Mouse (Mus musculus) urinary bladder, adult 2 months (tissue): Measurements from ENCODE around the gene Pithd1. TPM values are rescaled to one million over a fixed set of nuclear protein-coding genes. Genes with fewer than 3 reads are reported as not detected.
"Not testable (repeated sequence)": the region's sequence is repeated elsewhere in the genome, so short reads cannot be mapped to it uniquely, and the experiment has no call there.

Experiments
- DNase-seq: peaks from one replicate; pipeline ENCODE4 v3.0.0; 2022; ENCODE audit warnings: low spot score
- polyA plus RNA-seq: library from polyadenylated mRNA; depleted of rRNA; stranded (reverse); fragments of >200 nt; gene quantifications from 2 replicates; pipeline ENCODE4 v1.2.3, GENCODE M21; 2012

The Pithd1 gene
- polyA plus RNA-seq, 1 experiment, result 46.9 TPM

DNA sequence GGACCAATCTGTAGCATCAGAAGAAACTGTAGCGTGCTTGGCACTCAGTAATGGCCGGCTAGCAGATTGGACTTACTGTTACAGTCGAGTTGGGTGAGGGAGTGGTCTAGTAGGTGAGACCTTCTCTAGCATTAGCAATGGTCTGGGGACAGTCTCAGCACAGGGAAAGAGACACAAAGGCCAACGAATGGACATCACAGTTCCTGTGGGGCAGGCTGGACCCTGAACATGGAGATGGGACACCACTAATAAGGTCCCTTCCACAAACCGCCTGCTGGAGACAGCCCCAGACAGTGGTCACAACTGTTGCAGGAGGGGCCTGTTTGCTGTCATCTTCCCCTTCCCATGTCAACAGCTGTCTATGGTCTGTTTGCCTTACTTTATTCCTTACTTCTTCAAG lies 25.4 kb downstream of the Pithd1 start:
- DNase-seq, result no peak

GRCm38 (mm10) chr4:135960717-135961116 lies 26.3 kb downstream of the Pithd1 start:
- no peak for DNase-seq

DNA sequence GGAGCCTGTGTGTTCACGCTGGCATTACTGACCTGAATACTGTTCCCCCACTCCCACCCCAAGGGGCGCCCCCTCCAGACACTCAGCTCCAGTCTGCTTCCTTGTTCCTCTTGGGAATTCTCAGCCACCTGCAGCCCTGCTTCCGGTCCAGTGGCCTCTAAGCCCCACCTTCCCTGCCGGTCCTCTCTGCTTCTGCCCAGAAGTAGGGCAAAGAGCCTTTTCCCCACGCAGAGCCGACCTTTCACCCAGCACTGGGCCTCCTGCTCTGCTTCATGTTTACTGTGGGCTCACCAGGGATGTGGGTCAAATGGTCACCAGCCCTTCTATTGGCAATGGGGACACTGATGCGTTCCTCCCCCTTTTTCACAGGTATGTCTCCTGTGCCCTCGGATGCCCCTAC lies 28.7 kb downstream of the Pithd1 start:
- DNase-seq, result no peak

DNA sequence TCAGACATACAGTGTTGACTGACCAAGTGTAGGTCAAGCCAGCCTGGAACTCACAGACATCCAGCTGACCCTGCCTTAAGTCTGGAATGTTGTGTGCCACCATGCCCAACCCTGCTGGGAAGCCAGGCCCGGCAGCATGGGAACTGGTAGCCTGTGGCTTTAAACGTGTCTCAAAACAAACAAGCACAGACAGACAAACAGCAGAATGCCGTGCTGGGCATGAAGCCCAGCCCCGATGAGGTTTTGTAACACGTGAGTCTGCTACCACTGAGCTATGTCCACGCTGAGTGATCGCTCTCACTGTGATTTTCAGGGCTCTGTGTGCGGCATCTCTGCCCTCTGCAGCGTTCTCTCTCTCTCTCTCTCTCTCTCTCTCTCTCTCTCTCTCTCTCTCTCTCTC lies 31.2 kb downstream of the Pithd1 start:
- DNase-seq, result peak; percentile 23

- DNase-seq, result no peak
Observed at GRCm38 (mm10) chr4:135954241-135954640, 32.8 kb downstream of the Pithd1 start.

GRCm38 (mm10) chr4:135953179-135953578 lies 33.9 kb downstream of the Pithd1 start:
- DNase-seq, result no peak

GRCm38 (mm10) chr4:135951505-135951904 lies 35.6 kb downstream of the Pithd1 start:
- DNase-seq, result no peak

- DNase-seq, result no peak
Observed at GRCm38 (mm10) chr4:135950365-135950764, 36.7 kb downstream of the Pithd1 start.

- DNase-seq, result no peak
Observed at GRCm38 (mm10) chr4:135949911-135950310, 37.2 kb downstream of the Pithd1 start.

DNA sequence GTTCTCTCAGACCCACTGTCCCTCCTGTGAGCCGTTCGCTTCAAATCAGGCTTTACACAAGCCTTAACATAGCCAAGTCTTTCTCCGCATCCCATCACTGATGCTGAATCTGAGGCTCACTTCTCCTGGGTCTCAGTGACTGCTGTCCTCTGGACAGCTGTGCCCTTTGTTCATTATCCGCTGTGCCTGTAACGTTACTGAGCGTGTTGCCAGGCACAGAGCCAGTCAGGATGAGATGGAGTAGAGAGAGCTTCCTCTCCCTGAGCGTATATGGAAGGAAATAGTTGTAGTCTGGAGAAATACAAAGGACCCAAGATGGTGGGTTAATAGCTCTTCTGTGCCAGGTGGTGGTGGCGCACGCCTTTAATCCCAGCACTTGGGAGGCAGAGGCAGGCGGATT lies 37.6 kb downstream of the Pithd1 start:
- DNase-seq, result no peak

DNA sequence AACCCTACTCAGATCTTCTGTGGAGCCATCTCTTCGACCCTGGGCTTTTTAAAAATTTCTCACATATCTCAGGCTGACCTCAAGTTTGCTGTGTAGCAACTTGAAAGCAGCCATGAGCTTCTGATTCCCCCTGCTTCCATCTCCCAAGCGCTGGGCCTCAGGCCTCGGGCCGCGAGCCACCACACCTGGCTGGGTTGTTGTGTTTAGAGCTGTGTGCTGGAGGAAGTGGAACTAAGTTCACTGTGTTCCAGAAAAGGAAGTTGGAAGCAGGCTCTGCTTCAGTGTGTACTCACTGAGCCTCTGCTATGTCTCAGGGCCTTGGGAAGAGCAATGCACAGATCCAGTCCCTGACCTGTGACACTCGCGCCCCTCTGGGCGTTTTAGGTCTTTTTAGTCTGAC lies 38.9 kb downstream of the Pithd1 start:
- DNase-seq, result no peak

DNA sequence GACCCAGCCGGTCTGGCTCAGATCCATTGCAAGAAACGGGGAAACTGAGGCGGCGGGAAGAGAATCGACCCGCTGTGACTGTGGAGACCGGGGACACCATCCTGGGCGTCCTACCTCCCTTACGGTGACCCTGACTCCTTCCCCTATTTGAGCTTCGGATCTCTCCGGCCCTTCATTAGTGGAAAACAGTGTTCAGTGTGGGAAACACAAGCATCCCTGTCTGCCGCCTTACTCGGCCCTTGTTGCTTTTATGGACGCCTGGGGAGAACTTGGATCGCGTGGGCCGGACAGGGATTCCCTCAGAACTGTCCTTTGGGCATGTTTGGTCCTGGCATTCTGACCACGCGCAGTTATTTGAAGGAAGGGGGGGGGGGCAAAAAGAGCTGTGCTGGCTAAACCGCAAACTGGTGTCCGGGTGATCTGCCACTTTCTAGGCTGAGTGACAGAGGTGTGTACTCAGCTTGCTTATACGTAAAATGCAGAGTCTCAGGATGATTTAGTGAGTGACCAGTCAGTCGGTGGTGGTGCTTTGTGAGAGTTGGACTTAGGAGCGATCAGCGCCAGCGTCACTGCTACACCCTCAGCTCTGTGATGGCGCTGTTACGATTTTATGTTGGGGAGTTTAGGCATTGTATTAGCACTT lies 40.3 kb downstream of the Pithd1 start:
- no peak for DNase-seq

GRCm38 (mm10) chr4:135946278-135946658 lies 40.8 kb downstream of the Pithd1 start, which contains the start of gene Hmgcl:
Gene Hmgcl (plus strand): TSS chr4:135946448.
- DNase-seq, result peak; percentile 86

DNA sequence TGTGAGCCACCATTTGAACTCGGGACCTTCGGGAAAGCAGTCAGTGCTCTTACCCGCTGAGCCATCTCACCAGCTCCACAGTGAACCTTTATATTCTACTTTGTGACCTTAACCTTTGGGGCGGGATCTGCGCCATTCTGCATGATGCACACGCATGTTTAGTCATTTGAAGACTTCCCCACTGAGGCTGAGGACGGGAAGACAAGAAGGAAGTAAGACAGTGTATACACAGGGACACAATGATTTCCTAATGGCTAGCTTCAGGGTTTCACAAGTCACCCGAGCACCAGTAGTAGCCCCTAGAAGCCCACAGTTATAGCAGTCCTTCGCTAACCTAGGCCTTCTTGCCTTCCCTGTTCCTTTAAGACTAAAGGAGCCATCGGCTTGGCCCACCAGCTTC lies 41.4 kb downstream of the Pithd1 start:
- DNase-seq, result no peak

DNA sequence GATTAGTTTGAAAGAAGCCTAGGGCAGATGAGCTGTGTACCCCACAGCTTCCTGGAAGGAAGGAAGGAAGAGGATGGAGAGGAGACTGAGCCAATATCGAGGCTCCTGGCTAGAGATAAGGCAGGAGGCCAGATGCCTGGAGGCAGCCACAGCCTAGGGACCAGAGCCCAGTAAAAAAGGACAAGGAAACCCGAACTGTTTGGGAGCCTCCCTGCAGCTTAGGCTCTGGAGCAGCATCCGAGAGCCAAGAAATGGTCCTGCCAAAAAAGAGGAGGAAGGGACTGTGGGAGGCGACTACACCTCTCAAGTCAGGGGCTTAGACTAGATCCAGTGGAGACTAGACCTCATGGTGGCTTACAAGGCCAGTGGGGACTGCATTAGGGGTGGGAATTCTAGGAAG lies 43.7 kb downstream of the Pithd1 start:
- DNase-seq, result no peak

DNA sequence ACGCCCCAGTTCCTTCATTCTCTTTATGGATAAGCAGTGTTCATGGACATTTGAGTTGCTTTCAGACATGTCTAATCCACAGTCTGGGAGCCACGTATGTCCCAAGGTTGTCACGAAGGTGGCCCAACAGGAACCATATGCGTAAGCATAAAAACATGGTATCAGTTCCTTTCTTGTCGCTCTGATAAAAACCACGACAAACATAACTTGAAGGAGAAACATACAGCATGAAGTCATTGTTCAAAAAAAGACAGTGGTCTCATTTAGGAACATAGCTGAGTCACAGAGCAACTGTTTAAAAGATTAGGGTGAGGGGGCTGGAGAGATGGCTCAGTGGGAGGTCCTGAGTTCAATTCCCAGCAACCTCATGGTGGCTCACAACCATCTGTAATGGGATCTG lies 44.9 kb downstream of the Pithd1 start:
- no peak for DNase-seq

DNA sequence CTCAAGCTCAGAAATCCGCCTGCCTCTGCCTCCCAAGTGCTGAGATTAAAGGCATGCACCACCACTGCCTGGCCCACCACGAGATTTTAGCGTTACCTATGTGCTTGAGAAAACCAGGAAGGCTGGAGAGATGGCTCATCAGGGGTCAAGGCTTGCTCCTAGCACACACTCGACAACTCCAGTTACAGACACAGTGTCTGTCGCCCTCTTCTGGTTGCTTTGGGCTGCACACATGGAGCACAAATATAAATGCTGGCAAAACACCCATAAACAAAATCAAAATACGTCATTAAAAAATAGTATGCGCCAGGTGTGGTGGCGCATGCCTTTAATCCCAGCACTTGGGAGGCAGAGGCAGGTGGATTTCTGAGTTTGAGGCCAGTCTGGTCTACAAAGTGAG lies 46.0 kb downstream of the Pithd1 start:
- not testable (repeated sequence) for DNase-seq

GRCm38 (mm10) chr4:135938858-135939257 lies 48.2 kb downstream of the Pithd1 start:
- DNase-seq, result no peak

DNA sequence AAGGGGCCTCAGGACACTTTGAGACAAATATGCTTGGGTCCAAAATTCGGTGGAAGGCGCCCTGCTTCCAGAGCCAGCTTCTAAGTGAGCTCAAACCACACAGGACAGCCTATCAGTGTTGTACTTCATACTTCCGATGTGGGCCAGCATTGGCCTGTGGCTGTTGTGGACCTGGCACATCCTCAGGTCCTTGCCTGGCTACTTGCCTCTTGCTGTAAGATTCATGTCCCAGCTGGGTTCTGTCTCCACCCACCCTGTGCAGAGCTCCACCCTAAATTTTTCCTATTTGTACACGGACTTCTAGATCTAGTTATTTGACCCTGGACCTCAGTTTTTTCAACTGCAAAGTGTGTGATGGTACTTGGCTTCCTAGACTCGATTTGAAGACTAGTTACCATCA lies 51.6 kb downstream of the Pithd1 start:
- no peak for DNase-seq

DNA sequence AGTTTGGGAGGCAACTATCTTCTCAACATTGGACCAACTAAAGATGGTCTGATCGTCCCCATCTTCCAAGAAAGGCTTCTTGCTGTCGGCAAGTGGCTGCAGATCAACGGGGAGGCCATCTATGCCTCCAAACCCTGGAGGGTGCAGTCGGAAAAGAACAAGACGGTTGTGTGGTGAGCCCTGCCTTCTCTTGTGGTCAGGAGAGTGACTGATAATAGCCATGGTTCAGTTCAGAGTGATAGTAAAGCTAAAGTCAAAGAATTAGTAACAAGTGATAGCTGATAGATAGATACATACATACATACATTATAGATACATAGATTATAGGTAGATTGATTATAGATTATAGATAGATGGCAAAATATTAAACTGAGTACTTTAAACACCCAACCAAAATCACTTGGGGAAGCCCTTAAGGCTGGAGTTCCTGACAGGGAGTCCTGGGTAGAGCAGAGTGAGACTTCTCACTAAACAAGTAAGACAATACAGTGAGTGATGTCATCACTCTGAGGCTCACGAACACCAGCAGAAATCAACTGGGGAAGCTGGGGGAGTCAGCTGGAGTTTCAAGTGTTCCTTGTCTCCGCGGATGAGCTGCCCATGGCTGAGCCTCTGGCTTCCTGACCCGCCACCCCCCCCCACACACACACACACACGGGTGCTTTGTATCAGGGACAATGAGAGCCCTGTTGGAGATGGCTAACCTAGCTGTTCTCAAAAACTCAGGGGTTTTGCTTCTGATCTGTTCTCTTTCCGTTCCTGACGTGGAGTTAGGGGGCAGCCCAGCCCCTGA lies 52.2 kb downstream of the Pithd1 start:
- no peak for DNase-seq

DNA sequence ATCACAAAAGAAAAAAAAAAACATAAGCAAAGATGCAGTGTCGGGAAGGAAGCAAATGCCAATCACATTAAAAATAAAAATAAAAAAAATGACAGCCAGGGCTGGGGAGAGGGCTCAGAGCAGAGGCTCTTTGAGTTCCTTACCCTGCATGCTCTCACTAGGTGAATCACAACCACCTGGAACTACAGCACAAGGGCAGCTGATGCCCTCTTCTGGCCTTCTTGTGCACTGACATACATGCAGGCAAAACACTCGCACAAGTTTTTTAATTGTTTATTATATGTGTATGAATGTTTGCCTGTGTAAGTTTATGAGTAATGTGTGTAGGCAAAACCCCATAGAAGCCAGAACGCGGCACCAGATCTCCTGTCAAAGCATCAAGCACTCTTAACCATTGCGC lies 55.2 kb downstream of the Pithd1 start:
- DNase-seq, result no peak

- DNase-seq, result no peak
Observed at GRCm38 (mm10) chr4:135930239-135930638, 56.8 kb downstream of the Pithd1 start.

DNA sequence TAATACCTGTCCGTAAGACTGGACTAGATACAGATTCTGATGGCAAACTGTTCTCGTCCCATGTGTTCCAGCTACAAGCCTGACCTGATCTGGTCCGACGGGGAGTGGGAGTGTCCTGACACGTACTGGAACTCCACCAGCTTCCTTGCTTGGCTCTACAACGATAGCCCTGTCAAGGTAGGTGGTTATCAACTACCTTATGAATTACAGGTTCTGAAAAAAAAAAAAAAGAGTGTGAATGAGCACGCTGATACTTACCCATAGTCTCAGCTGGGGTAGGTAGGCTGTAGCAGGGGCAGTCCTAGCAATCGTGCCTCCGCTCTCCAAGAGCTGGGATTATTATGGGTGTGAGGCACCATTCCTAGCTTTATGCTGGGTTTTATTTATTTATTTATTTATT lies 57.2 kb downstream of the Pithd1 start:
- DNase-seq, result no peak

DNA sequence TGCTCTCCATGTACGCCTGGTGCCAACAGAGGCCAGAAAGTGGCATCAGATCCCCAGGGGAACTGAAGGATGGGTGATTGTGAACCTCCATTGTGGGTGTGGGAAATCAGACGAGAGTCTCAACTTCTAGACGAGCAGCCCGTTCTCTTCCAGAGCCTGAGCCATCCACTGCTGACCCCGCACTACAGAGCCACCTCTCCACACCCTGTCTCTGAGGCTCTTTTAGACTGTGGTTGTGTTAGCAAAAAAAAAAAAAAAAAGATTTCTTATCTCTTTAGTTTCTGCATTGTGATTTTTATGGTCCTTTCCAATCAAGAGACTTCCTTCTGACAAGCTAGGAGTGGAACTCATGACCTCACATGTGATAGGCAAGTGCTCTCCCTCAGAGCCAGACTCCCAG lies 57.7 kb downstream of the Pithd1 start:
- no peak for DNase-seq
